Mouse (Mus musculus) stomach, postnatal 0 days (tissue): ENCODE data around the gene Zfand2a.
A peak's percentile ranks its signal among the peaks of the same experiment; 100 is the strongest.

Experiments
- CTCF ChIP-seq: IDR thresholded peaks from 2 replicates; pipeline ENCODE4 v1.5.1; 2016; ENCODE audit warnings: antibody characterized with exemption, low read depth, mild to moderate bottlenecking, moderate library complexity
- EP300 ChIP-seq: optimal IDR thresholded peaks from 2 replicates; pipeline ENCODE3; 2016; ENCODE audit warnings: antibody characterized with exemption

DNA sequence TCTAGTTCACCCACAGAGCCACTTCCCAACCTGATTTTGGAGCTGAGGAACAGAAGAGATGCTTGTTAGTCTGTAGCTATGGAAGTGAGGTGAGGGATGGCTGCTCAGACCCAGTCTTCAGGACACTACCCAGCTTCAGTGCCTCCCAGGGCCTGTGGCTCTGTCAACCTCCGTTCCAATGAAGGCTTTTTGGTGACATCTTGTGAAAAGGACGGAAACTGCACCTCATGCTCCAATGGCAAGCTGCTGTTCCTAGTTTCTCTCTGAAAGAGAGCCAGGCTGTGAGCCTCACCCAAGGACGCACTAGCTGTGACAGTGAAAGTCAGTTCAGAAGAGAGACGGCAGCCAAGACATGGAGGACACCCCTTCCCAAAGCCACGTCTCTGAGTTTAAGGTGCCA is 16.4 kb downstream of the Zfand2a start:
- TF ChIP-seq CTCF (peak; percentile 71), EP300 (no peak)
